Mouse (Mus musculus) naive thymus-derived CD4-positive, alpha-beta T cell, adult 2 months (primary cell): ENCODE results near the gene Aurkaip1.
"Not testable (repeated sequence)": the region's sequence is repeated elsewhere in the genome, so short reads cannot be mapped to it uniquely, and the experiment has no call there.

ENCODE experiments used
- DNase-seq: peaks from one replicate; pipeline ENCODE4 v3.0.0-alpha.2; 2011; ENCODE audit warnings: low read depth

Gene Aurkaip1

GRCm38 (mm10) chr4:155831205-155831766 lies at the start of gene Aurkaip1:
Gene Aurkaip1 (plus strand): TSS chr4:155831272.
- peak; percentile 91 for DNase-seq

- DNase-seq: no peak
Measured at GRCm38 (mm10) chr4:155783486-155784080, 47.5 kb upstream of the Aurkaip1 start.

- DNase-seq: peak; percentile 75
Measured at GRCm38 (mm10) chr4:155784081-155784701, 46.9 kb upstream of the Aurkaip1 start.

GRCm38 (mm10) chr4:155785246-155785645 lies 45.8 kb upstream of the Aurkaip1 start:
- DNase-seq: no peak

- no peak for DNase-seq
Measured at GRCm38 (mm10) chr4:155785819-155786218, 45.3 kb upstream of the Aurkaip1 start, which contains the start of gene Tmem88b. Gene Tmem88b (minus strand): TSS chr4:155785874.

GRCm38 (mm10) chr4:155788300-155788699 lies 42.8 kb upstream of the Aurkaip1 start:
- no peak for DNase-seq

GRCm38 (mm10) chr4:155788833-155789232 lies 42.2 kb upstream of the Aurkaip1 start:
- DNase-seq: not testable (repeated sequence)

- no peak for DNase-seq
Measured at GRCm38 (mm10) chr4:155790021-155790489, 41.0 kb upstream of the Aurkaip1 start, which contains the start of gene Ankrd65. Gene Ankrd65 (plus strand): TSS chr4:155790439.

- DNase-seq: no peak
Measured at GRCm38 (mm10) chr4:155790650-155791161, 40.4 kb upstream of the Aurkaip1 start.

- no peak for DNase-seq
Measured at GRCm38 (mm10) chr4:155791240-155791933, 39.7 kb upstream of the Aurkaip1 start.

- no peak for DNase-seq
Measured at GRCm38 (mm10) chr4:155793730-155794129, 37.3 kb upstream of the Aurkaip1 start.

GRCm38 (mm10) chr4:155802075-155802474 lies 29.0 kb upstream of the Aurkaip1 start:
- DNase-seq: no peak

GRCm38 (mm10) chr4:155802741-155803339 lies 28.2 kb upstream of the Aurkaip1 start, which contains the start of gene Mrpl20:
Gene Mrpl20 (plus strand): TSS chr4:155802878.
- DNase-seq: peak; percentile 63

- DNase-seq: peak; percentile 97
Measured at GRCm38 (mm10) chr4:155803340-155804041, 27.6 kb upstream of the Aurkaip1 start.

- DNase-seq: no peak
Measured at GRCm38 (mm10) chr4:155807841-155808240, 23.2 kb upstream of the Aurkaip1 start.

- DNase-seq: peak; percentile 99
Measured at GRCm38 (mm10) chr4:155811929-155812664, 19.0 kb upstream of the Aurkaip1 start, which contains the start of gene Ccnl2. Gene Ccnl2 (plus strand): TSS chr4:155812489.

- peak; percentile 50 for DNase-seq
Measured at GRCm38 (mm10) chr4:155812665-155813181, 18.3 kb upstream of the Aurkaip1 start.

GRCm38 (mm10) chr4:155817533-155817932 lies 13.5 kb upstream of the Aurkaip1 start:
- DNase-seq: no peak

- DNase-seq: peak; percentile 65
Measured at GRCm38 (mm10) chr4:155821025-155821424, 10.0 kb upstream of the Aurkaip1 start.

- no peak for DNase-seq
Measured at GRCm38 (mm10) chr4:155823443-155823842, 7.6 kb upstream of the Aurkaip1 start.
